Mouse (Mus musculus): ENCODE data around the gene Mier3.

DNA sequence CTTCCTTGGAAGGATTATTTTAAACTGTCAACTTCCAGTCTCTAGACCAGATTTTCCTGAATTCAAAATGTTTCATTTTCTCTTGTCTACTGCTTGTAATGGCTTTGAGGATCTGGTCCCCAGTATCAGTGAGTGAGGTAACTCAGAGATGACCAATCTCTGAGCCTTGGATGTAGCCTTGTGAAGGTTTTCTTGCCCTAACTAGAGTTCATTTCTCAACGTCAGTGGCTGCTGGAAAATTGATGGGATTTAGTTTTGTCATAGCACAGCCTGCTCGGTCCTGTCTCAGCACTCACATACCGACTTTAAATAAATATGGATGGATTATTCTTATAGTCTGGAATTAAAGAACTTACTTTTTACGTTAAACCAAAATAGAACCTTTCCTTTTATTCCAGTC, 29.8 kb downstream of the Mier3 start:
- no peak for TF ChIP-seq POLR2A (IDR thresholded peaks at IDR 0.05; ENCODE audit: borderline replicate concordance, extremely low read depth, low read depth, low read length)
- no peak for TF ChIP-seq CTCF (IDR thresholded peaks at IDR 0.05; ENCODE audit: insufficient read depth, low read length)

Data from lung, adult 2 months (tissue).